ENCODE assay signal across 13 mouse cellular contexts in the genomic region with DNA sequence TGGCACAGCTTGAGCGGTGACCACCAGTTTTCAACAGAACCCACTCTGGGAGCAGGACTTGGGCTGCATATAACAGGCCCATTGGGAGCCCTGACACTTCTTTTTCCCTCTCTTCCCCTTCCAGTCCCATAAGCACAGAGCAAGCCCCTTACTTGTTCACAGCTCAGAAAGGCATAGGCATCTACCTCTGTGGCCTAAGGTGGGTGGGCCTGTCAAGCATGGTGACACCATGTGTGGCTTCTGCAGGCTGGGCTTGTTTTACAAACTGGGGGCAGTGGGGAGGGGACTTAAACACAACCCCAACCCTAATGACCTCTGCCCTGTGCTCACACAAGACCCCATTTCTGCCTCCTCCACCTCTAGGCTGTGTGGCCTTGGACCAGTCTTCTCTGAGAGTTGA. TPM values are rescaled to one million over a fixed set of nuclear protein-coding genes. Genes with fewer than 3 reads are reported as not detected.
DNase-seq lines count a peak whose midpoint lies in the region; ATAC-seq lines count a peak whose summit lies in the region.
"Had no signal": no experiment of that assay in that cellular context is flagged by ENCODE, and none has a peak within 500 bp of the region (broad histone marks: within the 10 kb centered on the region; RNA-seq: fewer than 3 reads in every experiment).

No protein-coding gene starts in this region.

- peaks cover 22% of the 10 kb centered on the region for H3K27me3 ChIP-seq in forebrain, embryonic 10.5 days (ENCODE audit: poor library complexity, severe bottlenecking)
- H3K27me3 ChIP-seq in forebrain, embryonic 12.5 days: peaks cover 27% of the 10 kb centered on the region
- no peaks in the 10 kb centered on the region for H3K27me3 ChIP-seq in hindbrain, embryonic 16.5 days (replicated peaks; ENCODE audit: control insufficient read depth, insufficient read depth, low read length)
- H3K27me3 ChIP-seq in hindbrain, embryonic 14.5 days (ENCODE audit: control insufficient read depth, insufficient read depth, low read length): no peaks in the 10 kb centered on the region
- H3K27me3 ChIP-seq in midbrain, embryonic 14.5 days (ENCODE audit: control insufficient read depth, insufficient read depth, low read length): 0 out of 2 replicates have a peak, but pooled peaks cover 3% of the 10 kb centered on the region
- peaks cover 12% of the 10 kb centered on the region for H3K27me3 ChIP-seq in midbrain, embryonic 11.5 days (ENCODE audit: control insufficient read depth, insufficient read depth, low read length)
- H3K27me3 ChIP-seq: intestine, embryonic 15.5 days; neural tube, embryonic 15.5 days had no signal

- 93% methylated on average over 1 of the region's 1 CpGs for WGBS in forebrain, embryonic 10.5 days
- WGBS in forebrain, embryonic 12.5 days: 95% methylated on average over 1 of the region's 1 CpGs
- WGBS in hindbrain, embryonic 16.5 days: 77% methylated on average over 1 of the region's 1 CpGs
- WGBS in hindbrain, embryonic 14.5 days: 95% methylated on average over 1 of the region's 1 CpGs
- 100% methylated on average over 1 of the region's 1 CpGs for WGBS in midbrain, embryonic 14.5 days
- WGBS in midbrain, embryonic 11.5 days: 100% methylated on average over 1 of the region's 1 CpGs

- DNase-seq in forebrain, embryonic 10.5 days (ENCODE audit: extremely low spot score, low spot score): no peak
- no peak for DNase-seq in hindbrain, embryonic 14.5 days (ENCODE audit: low spot score)
- no peak for DNase-seq in midbrain, embryonic 14.5 days
- DNase-seq in midbrain, embryonic 11.5 days (ENCODE audit: low spot score, missing footprints): no peak
- DNase-seq in ovary, postnatal 10 days (ENCODE audit: low spot score): no peak
- DNase-seq: forebrain, postnatal 0 days; thymus, postnatal 25 days had no signal

- no peak overlapping the region for H3K4me3 ChIP-seq in forebrain, embryonic 10.5 days
- H3K4me3 ChIP-seq in forebrain, embryonic 12.5 days (replicated peaks): no peak overlapping the region
- no peak overlapping the region for H3K4me3 ChIP-seq in hindbrain, embryonic 16.5 days (ENCODE audit: low read length)
- no peak overlapping the region for H3K4me3 ChIP-seq in hindbrain, embryonic 14.5 days (replicated peaks; ENCODE audit: low read length)
- H3K4me3 ChIP-seq in midbrain, embryonic 14.5 days (replicated peaks; ENCODE audit: low read depth, low read length): no peak overlapping the region
- H3K4me3 ChIP-seq in midbrain, embryonic 11.5 days (ENCODE audit: low read depth, low read length): no peak overlapping the region
- H3K4me3 ChIP-seq: intestine, embryonic 15.5 days; left cerebral cortex, adult 2 months; neural tube, embryonic 15.5 days had no signal

- no peaks in the 10 kb centered on the region for H3K9me3 ChIP-seq in forebrain, embryonic 10.5 days
- H3K9me3 ChIP-seq in forebrain, embryonic 12.5 days: no peaks in the 10 kb centered on the region
- no peaks in the 10 kb centered on the region for H3K9me3 ChIP-seq in hindbrain, embryonic 16.5 days (ENCODE audit: control insufficient read depth, low read length)
- no peaks in the 10 kb centered on the region for H3K9me3 ChIP-seq in hindbrain, embryonic 14.5 days (ENCODE audit: control insufficient read depth, low read length)
- no peaks in the 10 kb centered on the region for H3K9me3 ChIP-seq in midbrain, embryonic 14.5 days (ENCODE audit: control insufficient read depth, low read length)
- H3K9me3 ChIP-seq in midbrain, embryonic 11.5 days (ENCODE audit: control insufficient read depth, low read length): no peaks in the 10 kb centered on the region
- H3K9me3 ChIP-seq: intestine, embryonic 15.5 days; neural tube, embryonic 15.5 days had no signal

- peaks cover 82% of the 10 kb centered on the region for H3K36me3 ChIP-seq in forebrain, embryonic 10.5 days (replicated peaks)
- peaks cover 31% of the 10 kb centered on the region for H3K36me3 ChIP-seq in forebrain, embryonic 12.5 days (replicated peaks)
- peaks cover 3% of the 10 kb centered on the region; the same call in 1 of the 2 replicates for H3K36me3 ChIP-seq in hindbrain, embryonic 16.5 days (ENCODE audit: control insufficient read depth, insufficient read depth, low read length)
- peaks cover 32% of the 10 kb centered on the region for H3K36me3 ChIP-seq in hindbrain, embryonic 14.5 days (replicated peaks; ENCODE audit: control insufficient read depth, insufficient read depth)
- peaks cover 32% of the 10 kb centered on the region for H3K36me3 ChIP-seq in midbrain, embryonic 14.5 days (ENCODE audit: control insufficient read depth, insufficient read depth, low read length)
- H3K36me3 ChIP-seq in midbrain, embryonic 11.5 days (ENCODE audit: control insufficient read depth, insufficient read depth, low read length): peaks cover 4% of the 10 kb centered on the region

- H3K4me1 ChIP-seq in forebrain, embryonic 10.5 days: peaks cover 26% of the 10 kb centered on the region
- H3K4me1 ChIP-seq in forebrain, embryonic 12.5 days: peaks cover 9% of the 10 kb centered on the region
- peaks cover 6% of the 10 kb centered on the region for H3K4me1 ChIP-seq in hindbrain, embryonic 16.5 days (ENCODE audit: control insufficient read depth, insufficient read depth, low read depth, low read length)
- H3K4me1 ChIP-seq in hindbrain, embryonic 14.5 days (replicated peaks; ENCODE audit: control insufficient read depth, insufficient read depth, low read length): peaks cover 6% of the 10 kb centered on the region
- H3K4me1 ChIP-seq in midbrain, embryonic 14.5 days (ENCODE audit: control insufficient read depth, insufficient read depth, low read length): peaks cover 5% of the 10 kb centered on the region; the same call in 1 of the 2 replicates
- peaks cover 5% of the 10 kb centered on the region for H3K4me1 ChIP-seq in midbrain, embryonic 11.5 days (ENCODE audit: control insufficient read depth, insufficient read depth, low read length)

- H3K4me2 ChIP-seq in forebrain, embryonic 12.5 days: no peak overlapping the region
- no peak overlapping the region for H3K4me2 ChIP-seq in hindbrain, embryonic 16.5 days (ENCODE audit: low read length)
- no peak overlapping the region for H3K4me2 ChIP-seq in hindbrain, embryonic 14.5 days (replicated peaks)
- no peak overlapping the region for H3K4me2 ChIP-seq in midbrain, embryonic 14.5 days (ENCODE audit: low read length)
- H3K4me2 ChIP-seq in midbrain, embryonic 11.5 days: no peak overlapping the region
- H3K4me2 ChIP-seq: intestine, embryonic 15.5 days; neural tube, embryonic 15.5 days had no signal

- H3K9ac ChIP-seq in forebrain, embryonic 12.5 days: no peak overlapping the region
- no peak overlapping the region for H3K9ac ChIP-seq in hindbrain, embryonic 16.5 days (ENCODE audit: low read depth, low read length)
- H3K9ac ChIP-seq in hindbrain, embryonic 14.5 days: no peak overlapping the region
- no peak overlapping the region for H3K9ac ChIP-seq in midbrain, embryonic 14.5 days (replicated peaks; ENCODE audit: low read length)
- H3K9ac ChIP-seq in midbrain, embryonic 11.5 days (ENCODE audit: low read length): no peak overlapping the region
- H3K9ac ChIP-seq: forebrain, postnatal 0 days; intestine, embryonic 15.5 days; liver, embryonic 14.5 days; neural tube, embryonic 15.5 days had no signal

- peak overlapping the region; percentile 31; the same call in 1 of the 2 replicates for H3K27ac ChIP-seq in forebrain, embryonic 10.5 days
- H3K27ac ChIP-seq in forebrain, embryonic 12.5 days: no peak overlapping the region
- H3K27ac ChIP-seq in hindbrain, embryonic 16.5 days (ENCODE audit: low read depth, low read length): peak overlapping the region; percentile 48; the same call in 1 of the 2 replicates
- no peak overlapping the region for H3K27ac ChIP-seq in hindbrain, embryonic 14.5 days
- H3K27ac ChIP-seq in midbrain, embryonic 14.5 days (replicated peaks; ENCODE audit: low read depth, low read length): 0 out of 2 replicates have a peak overlapping the region, but pooled peaks have one; percentile 37
- no peak overlapping the region for H3K27ac ChIP-seq in midbrain, embryonic 11.5 days (ENCODE audit: low read depth, low read length)
- H3K27ac ChIP-seq: liver, embryonic 14.5 days had no signal

- ATAC-seq in forebrain, embryonic 12.5 days (ENCODE audit: low FRiP score): no peak
- ATAC-seq in hindbrain, embryonic 16.5 days: no peak
- no peak for ATAC-seq in hindbrain, embryonic 14.5 days (ENCODE audit: low FRiP score)
- ATAC-seq in midbrain, embryonic 14.5 days (ENCODE audit: low FRiP score, low TSS enrichment): no peak
- no peak for ATAC-seq in midbrain, embryonic 11.5 days (ENCODE audit: low FRiP score)
- ATAC-seq: forebrain, postnatal 0 days; intestine, embryonic 15.5 days had no signal

RNA-seq across cellular contexts. Expression of a gene that starts 13.8 kb away (rescaled TPM):
- 5.4 and 5.5 TPM in 2 replicates for polyA plus RNA-seq in forebrain, embryonic 10.5 days (2016; fragmentation: Nextera tagmentation; extraction: Ambion mirVana)
- polyA plus RNA-seq in forebrain, embryonic 12.5 days (2016; fragmentation: Nextera tagmentation; extraction: Ambion mirVana): 7.1 and 7.4 TPM in 2 replicates
- 5.2 and 6.9 TPM in 2 replicates for polyA plus RNA-seq in hindbrain, embryonic 16.5 days (2015; fragmentation: Nextera tagmentation; extraction: Ambion mirVana)
- 8.8 and 9.1 TPM in 2 replicates for polyA plus RNA-seq in hindbrain, embryonic 14.5 days (2014; fragmentation: Nextera tagmentation; extraction: Ambion mirVana)
- polyA plus RNA-seq in midbrain, embryonic 14.5 days (2014; fragmentation: Nextera tagmentation; extraction: Ambion mirVana): 6.1 and 7.8 TPM in 2 replicates
- 5.8 and 9.4 TPM in 2 replicates for polyA plus RNA-seq in midbrain, embryonic 11.5 days (2014; fragmentation: Nextera tagmentation; extraction: Ambion mirVana)

RNA-seq across cellular contexts. Expression of a gene that starts 25.1 kb away (rescaled TPM):
- 45.3 and 47.8 TPM in 2 replicates for polyA plus RNA-seq in forebrain, embryonic 10.5 days (2016; fragmentation: Nextera tagmentation; extraction: Ambion mirVana)
- 44.6 and 48.1 TPM in 2 replicates for polyA plus RNA-seq in forebrain, embryonic 12.5 days (2016; fragmentation: Nextera tagmentation; extraction: Ambion mirVana)
- 34.1 and 39.5 TPM in 2 replicates for polyA plus RNA-seq in hindbrain, embryonic 16.5 days (2015; fragmentation: Nextera tagmentation; extraction: Ambion mirVana)
- 28.7 and 32.3 TPM in 2 replicates for polyA plus RNA-seq in hindbrain, embryonic 14.5 days (2014; fragmentation: Nextera tagmentation; extraction: Ambion mirVana)
- 36.8 and 40.1 TPM in 2 replicates for polyA plus RNA-seq in midbrain, embryonic 14.5 days (2014; fragmentation: Nextera tagmentation; extraction: Ambion mirVana)
- polyA plus RNA-seq in midbrain, embryonic 11.5 days (2014; fragmentation: Nextera tagmentation; extraction: Ambion mirVana): 25.9 and 27.9 TPM in 2 replicates

Comparison
In these comparisons a context has a peak if more than half of its experiments do, and no peak if none do; other contexts are left out.
1. H3K27ac ChIP-seq: peak in forebrain, embryonic 10.5 days (single experiment), hindbrain, embryonic 16.5 days (single experiment) and midbrain, embryonic 14.5 days (single experiment); none in forebrain, embryonic 12.5 days (single experiment), hindbrain, embryonic 14.5 days (single experiment) and midbrain, embryonic 11.5 days (single experiment).